Mouse (Mus musculus) spleen, postnatal 10 days (tissue): ENCODE measurements around the gene Clstn1.
A peak's percentile ranks its signal among the peaks of the same experiment; 100 is the strongest.

ENCODE experiments used
- DNase-seq, 2 experiments: peaks; one replicate each; pipeline ENCODE4 v3.0.0; 2021 to 2022; ENCODE audit warnings: low spot score in 2 of 2

Gene Clstn1

GRCm38 (mm10) chr4:149675378-149676261 is 89.4 kb downstream of the Clstn1 start:
- DNase-seq = peak in 1 of 2 experiments; percentile 78

GRCm38 (mm10) chr4:149678006-149678405 is 91.7 kb downstream of the Clstn1 start:
- DNase-seq = no peak

GRCm38 (mm10) chr4:149679056-149679770 is 92.9 kb downstream of the Clstn1 start:
- DNase-seq = no peak

- no peak for DNase-seq
Measured at GRCm38 (mm10) chr4:149683875-149684274, 97.6 kb downstream of the Clstn1 start.

- no peak for DNase-seq
Measured at GRCm38 (mm10) chr4:149684841-149685623, 98.8 kb downstream of the Clstn1 start.

GRCm38 (mm10) chr4:149688861-149689260 is 102.6 kb downstream of the Clstn1 start:
- DNase-seq = no peak

- no peak for DNase-seq
Measured at GRCm38 (mm10) chr4:149689822-149690700, 103.8 kb downstream of the Clstn1 start.

- DNase-seq = no peak
Measured at GRCm38 (mm10) chr4:149690828-149691280, 104.6 kb downstream of the Clstn1 start.

GRCm38 (mm10) chr4:149691368-149691767 is 105.1 kb downstream of the Clstn1 start:
- DNase-seq = no peak

GRCm38 (mm10) chr4:149696189-149696971 is 110.1 kb downstream of the Clstn1 start:
- peak in 1 of 2 experiments; percentile 55 for DNase-seq

- peak; percentile 29 to 68 for DNase-seq
Measured at GRCm38 (mm10) chr4:149697506-149698196, 111.4 kb downstream of the Clstn1 start.

GRCm38 (mm10) chr4:149698197-149698821 is 112.0 kb downstream of the Clstn1 start:
- peak; percentile 61 to 72 for DNase-seq
